Mouse (Mus musculus): ENCODE data around the gene Osbpl6.
"Not testable (repeated sequence)": the region's sequence is repeated elsewhere in the genome, so short reads cannot be mapped to it uniquely, and the experiment has no call there.

Gene Osbpl6

DNA sequence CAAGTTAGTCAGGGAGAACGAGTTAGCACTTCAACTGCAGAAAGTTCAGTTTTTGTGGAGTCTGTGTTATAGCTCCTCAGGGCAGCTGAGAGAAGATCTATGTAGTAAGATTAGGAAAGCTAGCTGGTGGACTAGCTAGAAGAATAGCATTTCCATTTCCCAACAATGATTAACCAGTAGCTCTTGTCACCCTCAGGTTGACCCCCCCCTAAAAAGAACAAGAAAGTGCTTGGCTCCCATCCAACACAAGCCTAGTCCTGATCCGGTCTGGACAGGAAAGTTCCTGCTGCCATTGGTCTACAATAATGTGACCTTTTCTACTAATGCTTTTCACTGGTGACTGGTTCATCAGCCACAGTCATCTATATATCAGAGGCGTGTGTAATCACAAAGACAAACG, 157.6 kb downstream of the Osbpl6 start:
- DNase-seq (ENCODE audit: low read depth) = no peak

DNA sequence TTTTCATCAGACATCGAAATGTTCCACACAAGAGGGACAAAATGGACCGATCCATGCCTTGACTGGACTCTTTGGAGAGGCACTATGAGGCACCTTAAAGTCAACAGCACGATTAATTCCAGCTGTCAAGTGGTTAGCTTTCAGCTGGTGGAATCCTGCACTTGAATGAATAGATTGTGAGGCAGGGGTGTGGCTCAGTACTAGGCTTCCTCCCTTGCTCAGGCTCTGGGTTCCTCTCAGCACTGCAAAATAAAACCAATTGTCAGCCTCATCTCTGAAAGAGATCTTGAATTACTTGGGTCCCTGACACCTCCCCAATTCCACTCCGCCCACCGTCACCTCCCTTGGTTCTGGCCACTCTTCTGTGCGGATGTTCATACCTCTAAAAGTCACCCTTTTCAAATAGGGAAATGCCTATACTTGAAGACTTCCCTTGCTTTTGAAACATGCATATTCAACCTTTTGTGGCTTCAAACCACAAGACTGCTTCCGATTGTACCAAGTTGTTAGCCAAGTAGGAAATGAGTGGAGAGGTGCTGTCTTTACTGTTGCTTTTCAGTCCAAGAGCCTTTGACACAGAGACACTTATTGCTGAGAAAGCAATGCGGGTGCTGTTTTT, 160.7 kb downstream of the Osbpl6 start:
- no peak for DNase-seq (ENCODE audit: low read depth)

DNA sequence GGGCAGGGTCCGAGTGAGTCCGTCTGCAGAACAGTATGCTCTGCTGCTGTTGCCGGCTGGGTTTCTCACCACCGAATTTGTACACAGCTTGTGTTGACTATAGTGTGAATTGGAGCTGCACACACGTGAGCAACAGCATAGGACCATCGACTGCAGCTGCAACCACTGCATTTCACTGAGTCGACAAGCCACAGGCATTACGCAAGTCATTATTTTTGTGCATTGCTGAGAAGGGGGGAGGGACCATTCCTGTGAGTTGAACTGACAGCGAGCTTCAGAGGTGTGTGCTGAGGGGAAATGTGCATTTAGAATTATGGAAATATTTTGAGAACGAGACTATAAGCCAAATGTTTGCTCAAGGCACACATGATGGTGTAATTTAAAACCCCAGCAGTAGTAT, 165.2 kb downstream of the Osbpl6 start:
- no peak for DNase-seq (ENCODE audit: low read depth)

DNA sequence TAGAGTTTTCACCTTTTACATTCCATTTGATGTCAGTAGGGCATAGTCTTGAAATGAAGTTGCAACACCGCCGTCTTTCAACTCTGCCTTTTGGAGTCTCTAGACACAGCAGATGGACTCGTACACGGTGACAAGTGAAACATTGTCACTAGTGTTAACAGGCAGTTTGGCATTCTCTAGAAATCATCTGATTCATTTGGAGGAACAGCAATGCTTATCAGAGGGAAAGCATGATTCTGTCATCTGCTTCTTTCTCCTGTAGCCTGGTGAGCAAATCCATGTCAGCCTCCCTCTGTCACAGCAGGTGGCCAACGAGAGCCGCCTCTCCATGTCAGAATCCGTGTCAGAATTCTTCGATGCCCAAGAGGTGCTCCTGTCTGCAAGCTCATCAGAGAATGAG, 172.6 kb downstream of the Osbpl6 start:
- DNase-seq (ENCODE audit: low read depth) = no peak

DNA sequence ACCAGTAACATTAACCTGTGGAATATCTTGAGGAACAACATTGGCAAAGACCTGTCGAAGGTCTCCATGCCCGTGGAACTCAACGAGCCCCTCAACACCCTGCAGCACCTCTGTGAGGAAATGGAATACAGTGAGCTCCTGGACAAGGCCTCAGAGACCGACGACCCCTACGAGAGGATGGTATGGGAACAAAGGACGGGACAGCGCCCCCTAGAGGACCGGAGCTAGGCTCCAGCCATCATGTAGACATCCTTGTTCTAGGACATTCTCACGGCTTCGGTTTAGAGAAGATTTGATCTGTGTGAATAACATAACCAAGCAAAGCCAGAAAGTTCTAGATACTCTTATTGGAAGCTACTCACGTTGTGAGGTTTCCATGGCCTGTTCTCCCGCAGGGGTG, 178.8 kb downstream of the Osbpl6 start:
- no peak for DNase-seq (ENCODE audit: low read depth)

DNA sequence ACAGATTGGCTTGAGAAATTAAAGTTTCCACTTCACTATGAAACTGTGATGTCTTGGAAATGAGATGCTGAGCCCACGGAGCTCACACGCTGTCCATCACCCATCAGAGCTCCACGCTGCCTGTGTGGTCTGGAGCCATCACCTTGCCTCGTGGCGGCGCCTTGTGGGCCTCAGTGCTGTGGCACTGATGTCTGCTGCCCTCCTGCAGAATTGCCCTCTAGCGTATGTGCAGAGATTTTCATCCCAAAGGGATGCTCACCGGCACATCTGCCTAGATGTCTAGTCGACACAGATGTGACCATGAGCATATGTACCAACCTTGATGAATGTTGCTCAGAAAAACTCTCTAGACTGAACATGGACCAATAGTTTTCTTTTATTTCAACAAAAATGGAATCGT, 180.6 kb downstream of the Osbpl6 start:
- DNase-seq (ENCODE audit: low read depth) = no peak

DNA sequence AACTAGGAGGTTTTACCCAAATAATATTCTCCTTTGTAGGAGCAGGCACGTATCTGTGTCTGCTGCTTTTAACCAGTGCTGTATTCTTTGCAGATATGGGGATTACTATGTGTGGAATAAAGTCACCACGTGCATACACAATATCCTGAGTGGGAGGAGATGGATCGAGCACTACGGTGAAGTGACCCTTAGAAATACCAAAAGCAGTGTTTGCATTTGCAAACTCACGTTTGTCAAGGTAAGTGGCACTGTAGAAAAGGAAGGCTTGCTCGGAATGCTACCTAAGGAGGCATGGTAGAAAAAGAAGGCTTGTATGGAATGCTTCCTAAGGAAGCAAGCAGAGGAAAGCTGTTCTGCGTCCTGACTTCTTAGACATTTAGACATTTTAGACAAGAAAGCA, 183.9 kb downstream of the Osbpl6 start:
- DNase-seq (ENCODE audit: low read depth) = no peak

DNA sequence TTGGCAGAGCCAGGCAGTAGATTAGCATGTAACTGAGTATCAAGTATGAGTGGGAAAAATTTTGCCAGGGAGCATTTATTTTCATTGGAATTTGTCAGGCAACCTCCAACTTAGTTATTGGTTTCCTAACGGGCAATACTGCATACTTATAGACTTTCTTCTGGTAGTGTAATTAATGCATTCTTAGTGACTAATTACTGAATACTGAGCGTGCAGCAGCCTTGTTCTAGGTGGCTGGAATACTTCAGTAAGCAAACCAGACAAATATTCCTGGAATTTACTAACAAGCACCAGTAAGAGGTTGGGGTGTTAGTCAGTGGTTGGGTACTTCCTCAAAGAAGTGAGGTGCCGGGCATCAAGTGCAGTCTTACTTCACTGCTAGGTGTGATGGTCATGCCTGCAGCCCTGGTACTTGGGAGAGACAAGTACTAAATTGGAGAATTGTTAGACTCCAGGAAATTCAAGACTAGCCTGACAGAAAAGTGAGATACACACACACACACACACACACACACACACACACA, 186.2 kb downstream of the Osbpl6 start:
- DNase-seq (ENCODE audit: low read depth) = no peak

DNA sequence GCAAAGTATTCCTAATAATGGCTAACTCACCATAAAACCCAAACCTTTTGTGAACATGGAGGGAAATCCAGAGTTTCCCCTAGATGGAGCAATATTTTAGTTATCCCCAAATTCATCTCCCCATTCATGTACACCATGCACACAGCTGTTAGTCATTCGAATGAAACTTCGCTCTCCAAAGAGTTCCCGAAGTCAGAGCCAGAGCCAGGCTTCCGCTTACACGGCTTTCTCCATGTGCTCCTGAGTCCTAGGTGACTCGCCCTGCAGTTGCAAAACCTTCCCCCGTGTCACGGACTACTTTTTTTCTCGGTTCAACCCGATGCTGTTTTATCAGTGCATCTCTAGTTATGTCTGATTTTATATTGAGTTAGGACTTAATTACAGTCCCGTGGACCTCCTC, 191.2 kb downstream of the Osbpl6 start:
- DNase-seq (ENCODE audit: low read depth) = no peak

DNA sequence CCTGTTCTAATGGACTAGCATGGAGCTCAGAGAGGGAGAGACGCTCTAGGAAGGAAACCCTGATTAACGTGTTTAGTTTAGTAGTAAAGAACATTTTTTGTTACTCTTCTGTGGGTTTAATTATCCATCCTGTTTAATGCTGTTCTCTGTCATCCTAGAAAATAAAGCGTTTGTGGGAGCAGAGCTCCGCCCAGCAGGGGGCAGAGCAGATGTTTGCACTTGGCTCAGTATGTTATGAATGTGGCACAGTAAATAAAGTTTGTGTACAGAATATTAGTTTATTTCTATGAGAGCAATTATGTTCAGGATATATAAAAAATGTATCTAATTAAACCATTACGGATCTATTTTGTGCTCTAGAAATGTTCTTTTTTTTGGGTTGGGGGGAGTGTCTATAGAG, 192.9 kb downstream of the Osbpl6 start:
- no peak for DNase-seq (ENCODE audit: low read depth)

DNA sequence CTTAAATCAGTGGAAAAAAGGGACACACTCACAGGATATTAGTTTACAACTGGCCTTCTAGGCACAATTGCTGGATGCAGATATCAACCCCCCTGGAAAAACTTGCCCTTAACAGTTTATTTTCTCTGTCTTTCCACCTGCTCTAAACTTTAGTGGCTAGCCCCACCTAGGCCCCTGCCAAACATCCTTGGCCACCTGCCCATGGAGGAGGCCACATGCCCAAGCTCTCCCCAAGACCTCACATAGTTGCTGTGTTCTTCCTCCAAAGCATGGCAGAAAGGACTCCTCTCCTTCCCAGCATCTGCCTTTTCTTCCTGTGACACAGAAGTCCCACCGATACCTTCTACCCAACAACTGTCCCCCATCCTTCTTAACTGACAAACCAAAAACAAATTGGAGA, 195.9 kb downstream of the Osbpl6 start:
- DNase-seq (ENCODE audit: low read depth) = no peak

DNA sequence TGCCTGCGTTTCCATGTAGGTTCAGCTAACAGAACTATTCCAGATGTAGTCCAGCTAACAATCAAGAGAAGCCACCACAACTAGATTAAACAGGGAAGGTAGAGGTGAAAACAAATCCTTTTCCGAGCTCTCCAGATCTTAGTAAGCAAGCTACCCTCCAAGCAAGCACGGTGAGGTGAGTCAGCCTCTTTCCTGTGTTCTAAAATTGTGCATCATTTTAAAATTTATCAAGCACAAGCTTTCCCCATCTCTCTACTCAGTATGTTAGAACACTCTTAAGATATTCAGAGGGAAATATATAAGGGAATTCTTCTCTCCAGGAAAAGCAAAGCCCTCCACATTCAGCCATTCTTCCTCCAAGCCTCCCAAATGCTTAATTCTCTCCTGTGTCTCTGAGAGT, 200.4 kb downstream of the Osbpl6 start:
- no peak for DNase-seq (ENCODE audit: low read depth)

DNA sequence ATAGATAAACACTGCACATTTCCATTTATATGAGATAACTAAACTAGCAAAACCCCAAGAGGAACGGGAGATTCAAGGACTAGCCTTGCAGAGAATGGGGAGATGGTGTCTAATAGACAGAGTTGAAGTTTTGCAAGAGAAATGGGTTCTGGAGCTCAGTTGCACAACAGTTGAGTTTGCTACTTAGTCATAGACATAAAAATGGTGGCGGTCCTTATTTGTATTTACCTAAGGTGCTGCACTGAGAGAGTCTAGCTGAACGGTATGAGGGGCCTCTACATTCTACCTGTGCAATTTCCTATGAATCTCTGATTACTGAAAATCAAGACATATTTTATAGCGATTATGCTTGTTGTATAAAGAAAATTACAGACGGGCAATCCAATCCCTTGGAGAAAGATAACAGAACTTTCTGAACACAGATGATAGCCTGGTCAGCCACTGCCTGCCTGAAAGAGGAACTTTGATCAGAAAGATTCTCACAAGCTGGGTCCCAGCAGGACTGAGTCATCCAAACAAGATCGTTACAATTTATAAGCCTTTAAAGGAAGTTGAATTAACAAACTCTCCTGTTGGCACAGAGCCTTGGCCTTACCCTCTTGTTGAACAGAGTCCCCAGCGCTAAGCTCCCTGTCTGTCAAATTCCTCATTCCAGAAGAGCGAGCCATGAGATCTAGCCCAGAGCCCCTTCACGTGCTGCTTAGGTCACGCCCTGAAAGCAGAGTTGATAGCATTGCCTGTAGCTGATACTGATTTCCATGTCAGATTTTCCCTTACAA, 204.2 kb downstream of the Osbpl6 start:
- no peak for DNase-seq (ENCODE audit: low read depth)

DNA sequence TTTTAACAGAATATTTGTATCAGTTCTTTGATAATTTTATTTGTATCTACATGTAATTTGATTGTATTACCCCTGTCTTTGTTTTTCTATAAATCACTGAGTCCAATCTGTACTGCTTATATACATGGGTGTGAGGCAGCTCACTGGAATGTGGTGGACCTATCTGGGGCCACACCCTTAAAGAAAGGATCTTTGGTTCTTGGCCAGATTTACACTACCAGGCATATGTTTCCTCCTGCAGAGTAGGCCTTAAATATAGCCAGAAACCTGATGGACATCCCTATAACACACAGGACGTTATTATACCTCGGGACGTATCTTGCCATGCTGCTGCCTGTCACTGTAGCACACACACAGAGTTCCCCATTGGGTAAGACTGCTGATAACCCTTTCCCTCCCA, 205.7 kb downstream of the Osbpl6 start:
- no peak for DNase-seq (ENCODE audit: low read depth)

DNA sequence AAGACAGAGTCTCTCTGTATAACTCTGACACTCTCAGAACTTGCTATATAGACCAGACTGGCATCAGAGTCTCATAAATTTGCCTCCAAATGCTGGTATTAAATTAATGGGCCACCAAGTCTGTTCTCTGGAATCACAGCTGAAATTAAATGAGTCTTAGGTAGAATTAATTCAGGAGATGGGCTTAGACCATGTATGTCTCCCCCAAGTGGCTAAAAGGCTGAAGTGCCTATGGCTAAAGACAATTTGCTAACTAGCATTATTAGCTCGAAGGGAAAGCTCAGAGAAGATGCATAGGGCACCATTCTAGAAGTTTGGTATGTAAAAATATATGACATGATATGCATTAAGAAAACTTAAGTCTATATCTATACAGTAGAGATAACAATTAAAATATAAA, 211.8 kb downstream of the Osbpl6 start:
- no peak for DNase-seq (ENCODE audit: low read depth)

DNA sequence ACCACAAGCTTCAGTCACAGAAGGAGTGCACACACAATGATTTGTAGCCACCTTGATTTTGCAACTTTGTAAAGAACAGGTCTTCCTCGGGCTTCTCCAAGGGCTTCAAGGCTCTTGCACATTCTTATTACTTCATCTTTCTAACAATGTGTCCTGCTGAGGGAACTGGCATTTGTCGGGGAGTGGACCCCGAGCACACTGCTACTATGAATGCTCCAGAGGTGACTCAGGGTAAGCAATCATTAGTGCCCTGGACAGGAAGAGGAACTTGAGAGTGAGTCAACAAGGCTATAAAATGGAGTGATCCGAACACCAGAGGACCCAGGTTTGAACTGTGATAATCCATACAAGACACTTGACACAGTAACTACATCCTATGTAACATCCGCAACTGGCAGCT, 213.9 kb downstream of the Osbpl6 start:
- DNase-seq (ENCODE audit: low read depth) = no peak

DNA sequence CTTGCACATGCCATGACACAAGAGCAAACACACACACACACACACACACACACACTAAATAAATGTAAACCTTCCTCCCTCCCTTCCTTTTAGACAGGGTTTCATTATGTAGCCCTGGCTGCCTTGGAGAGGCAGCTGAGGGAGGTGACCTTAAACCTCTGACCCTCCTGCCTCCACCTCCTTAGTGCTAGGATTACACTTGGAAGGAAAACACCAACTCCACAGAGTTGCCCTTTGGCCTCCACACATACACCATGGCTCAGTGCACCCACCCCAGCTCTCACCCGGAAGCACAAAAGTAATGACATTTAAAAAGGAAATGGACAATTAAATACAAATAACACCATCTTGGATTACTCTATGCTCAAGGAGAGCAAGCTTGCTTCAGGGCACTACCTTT, 215.4 kb downstream of the Osbpl6 start:
- DNase-seq (ENCODE audit: low read depth) = no peak

DNA sequence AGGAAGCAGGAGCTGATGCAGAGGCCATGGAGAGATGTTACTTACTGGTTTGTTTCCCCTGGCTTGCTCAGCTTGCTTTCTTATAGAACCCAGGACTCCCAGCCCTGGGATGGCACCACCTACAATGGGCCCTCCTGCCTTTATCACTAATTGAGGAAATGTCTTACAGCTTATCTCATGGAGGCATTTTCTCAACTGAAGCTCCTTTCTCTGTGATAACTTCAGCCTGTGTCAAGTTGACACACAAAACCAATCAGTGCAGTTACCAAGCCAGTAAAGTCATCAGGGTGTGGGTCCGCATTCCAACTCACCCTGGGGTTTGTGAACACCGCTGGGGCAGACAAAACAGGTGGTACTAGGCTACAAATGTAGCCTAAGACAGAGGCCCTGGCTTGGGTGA, 216.0 kb downstream of the Osbpl6 start:
- DNase-seq (ENCODE audit: low read depth) = not testable (repeated sequence)

DNA sequence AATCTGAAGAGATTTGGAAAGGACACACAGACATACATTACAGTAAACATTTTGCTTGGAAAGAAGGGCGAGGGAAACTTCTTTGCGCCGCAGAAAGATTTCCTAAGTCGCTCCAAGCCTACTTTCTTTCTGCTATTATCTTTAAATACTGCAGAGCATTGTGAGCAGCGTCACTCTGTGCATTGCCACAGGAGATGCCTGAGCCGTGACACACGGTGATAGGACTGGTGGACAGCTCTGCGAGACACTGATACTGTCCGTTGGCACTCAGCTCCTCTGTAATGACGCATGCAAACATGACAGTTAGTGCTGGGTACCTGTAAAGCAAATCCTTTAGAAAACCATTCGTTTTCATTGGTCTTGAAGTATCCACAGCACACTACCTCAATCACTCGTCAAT, 224.0 kb downstream of the Osbpl6 start:
- no peak for DNase-seq (ENCODE audit: low read depth)

DNA sequence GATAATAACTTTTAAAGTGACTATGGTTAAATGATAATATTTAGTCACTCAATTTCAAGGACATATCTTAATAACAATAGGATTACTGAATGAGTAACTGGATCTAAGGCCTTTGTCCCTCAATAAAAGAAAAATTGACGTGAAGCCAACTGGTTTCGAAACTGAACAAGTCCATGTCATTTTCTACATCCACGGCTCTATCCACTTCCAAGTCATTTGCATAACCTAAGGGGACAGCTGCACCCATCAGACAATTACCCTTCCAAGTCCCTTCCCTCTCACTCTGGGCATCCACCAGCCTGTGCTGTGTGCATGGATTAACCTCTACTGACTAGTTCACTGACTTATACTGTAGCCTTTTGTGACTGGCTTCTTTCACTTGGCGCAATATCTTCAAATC, 225.3 kb downstream of the Osbpl6 start:
- DNase-seq (ENCODE audit: low read depth) = no peak

DNA sequence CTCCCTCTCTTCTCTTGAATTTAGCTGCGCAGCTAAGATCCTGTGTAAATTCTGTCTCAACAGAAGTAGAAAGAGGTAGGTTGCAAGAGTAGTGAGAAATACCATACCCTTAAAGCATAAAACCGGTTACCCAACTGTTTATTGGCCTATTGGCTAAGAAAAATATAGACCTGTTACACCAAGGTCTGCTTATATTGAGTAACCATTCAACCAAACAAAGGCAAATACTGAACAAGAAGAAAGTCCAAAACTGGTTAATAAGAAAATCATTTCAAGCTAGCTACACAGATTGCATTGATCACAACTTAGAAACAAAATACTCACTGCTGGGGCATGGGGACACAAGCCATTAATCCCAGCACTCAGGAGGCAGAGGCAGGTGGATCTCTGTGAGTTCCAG, 233.3 kb downstream of the Osbpl6 start:
- DNase-seq (ENCODE audit: low read depth) = no peak

DNA sequence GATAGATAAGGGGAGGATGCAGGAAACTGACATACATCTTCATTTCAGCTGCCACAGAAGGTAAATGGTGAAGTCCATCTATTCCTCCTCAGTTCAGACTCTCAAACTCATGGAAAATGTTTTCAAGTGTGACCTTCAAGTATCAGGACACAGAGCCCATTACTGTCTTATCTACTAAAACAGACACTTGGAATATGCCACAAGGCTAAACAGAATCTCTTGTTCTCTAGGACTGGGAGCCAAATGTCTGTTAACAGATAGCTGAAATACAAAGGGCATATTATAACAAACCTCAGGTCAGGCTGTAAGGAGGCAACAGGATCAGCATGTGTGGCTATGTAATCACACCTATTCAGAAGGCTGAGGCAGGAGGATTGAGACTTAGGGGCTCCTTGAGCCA, 237.5 kb downstream of the Osbpl6 start:
- DNase-seq (ENCODE audit: low read depth) = no peak

DNA sequence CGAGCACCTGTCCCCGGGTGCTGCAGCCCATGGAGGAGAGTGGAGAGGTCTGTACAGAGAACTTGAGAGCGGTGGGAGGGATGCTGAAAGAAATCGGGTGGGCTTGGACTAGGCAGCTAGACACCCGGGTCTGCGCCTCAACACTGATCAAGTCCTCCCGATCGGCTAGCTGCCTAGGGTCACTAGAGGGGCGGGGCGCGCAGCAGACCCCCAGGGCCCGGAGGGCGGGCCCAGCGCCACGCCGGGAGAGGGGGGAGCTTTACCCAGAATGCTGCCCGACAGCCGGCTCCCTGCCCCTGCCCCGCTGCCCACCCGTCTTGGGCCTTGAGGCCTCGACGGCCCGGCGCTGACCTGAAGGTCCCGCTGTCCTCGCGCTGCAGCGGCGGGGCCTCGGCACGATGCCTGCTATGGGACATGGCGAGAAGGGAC, 241.1 kb downstream of the Osbpl6 start:
- no peak for DNase-seq (ENCODE audit: low read depth)

Data from c-Kit-positive CD71-positive TER-119-negative erythroid progenitor cells, embryonic 14.5 days (primary cell).